Mouse (Mus musculus): ENCODE measurements around the gene Tmem229b. TPM values are rescaled to one million over a fixed set of nuclear protein-coding genes. Genes with fewer than 3 reads are reported as not detected.
A peak's percentile ranks its signal among the peaks of the same experiment; 100 is the strongest.
"Not testable (repeated sequence)": the region's sequence is repeated elsewhere in the genome, so short reads cannot be mapped to it uniquely, and the experiment has no call there.

Gene Tmem229b
- total RNA-seq, 2 experiments from 2014 or later: 55.5 to 67.2 TPM

DNA sequence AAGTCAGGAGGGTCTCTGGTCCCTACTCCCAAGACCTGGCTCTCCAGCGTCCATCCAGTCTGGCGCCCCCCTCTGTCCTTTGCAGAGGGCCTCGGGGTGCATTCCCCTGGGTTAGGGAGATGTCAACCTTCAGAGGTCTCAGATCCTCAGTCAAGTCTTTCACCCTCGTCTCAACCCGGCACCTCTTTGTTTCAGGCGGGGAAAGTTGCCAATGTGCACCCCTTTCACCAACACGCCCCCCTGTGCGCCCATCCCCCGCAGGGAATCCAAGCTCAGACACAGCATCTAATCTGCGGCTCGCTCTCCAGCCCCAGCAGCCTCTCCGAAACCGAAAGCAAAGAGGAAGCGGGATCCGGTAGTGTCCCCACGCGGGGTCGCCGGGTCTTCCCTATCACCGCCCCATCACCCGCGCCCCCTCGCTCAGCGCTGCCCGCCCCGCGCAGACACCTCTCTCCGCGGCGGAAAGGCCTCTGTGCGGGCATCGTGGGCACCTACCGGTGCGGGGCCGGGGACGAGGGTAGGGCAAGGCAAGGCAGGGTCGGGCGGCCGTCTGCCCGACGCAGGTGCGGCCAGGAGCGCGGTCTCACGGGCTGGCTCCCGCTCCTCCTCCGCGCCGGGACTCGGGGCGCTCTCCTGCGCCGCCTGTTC, 825 bp downstream of the Tmem229b start:
- ATAC-seq (ENCODE audit: poor library complexity, severe bottlenecking): peak; percentile 76

DNA sequence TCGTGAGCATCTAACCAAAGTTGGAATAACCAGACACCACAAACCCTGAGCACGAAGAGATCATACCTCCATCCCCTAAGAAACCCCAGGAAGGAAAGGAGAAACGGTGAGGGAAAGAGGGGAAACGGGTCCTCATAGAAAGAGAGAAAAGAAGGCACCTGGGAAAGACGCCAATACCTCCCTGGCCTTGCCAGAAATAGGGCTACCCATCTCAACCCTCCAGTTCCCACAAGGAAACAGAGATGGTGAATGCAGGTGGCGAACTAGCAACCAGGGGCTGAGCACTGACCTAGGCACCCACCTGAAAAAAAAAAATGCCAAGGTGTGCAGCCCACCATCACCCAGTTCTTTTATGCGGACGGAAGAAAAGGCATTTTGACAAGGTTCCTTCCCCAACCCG, 1.4 kb downstream of the Tmem229b start:
- ATAC-seq (ENCODE audit: poor library complexity, severe bottlenecking): no peak

DNA sequence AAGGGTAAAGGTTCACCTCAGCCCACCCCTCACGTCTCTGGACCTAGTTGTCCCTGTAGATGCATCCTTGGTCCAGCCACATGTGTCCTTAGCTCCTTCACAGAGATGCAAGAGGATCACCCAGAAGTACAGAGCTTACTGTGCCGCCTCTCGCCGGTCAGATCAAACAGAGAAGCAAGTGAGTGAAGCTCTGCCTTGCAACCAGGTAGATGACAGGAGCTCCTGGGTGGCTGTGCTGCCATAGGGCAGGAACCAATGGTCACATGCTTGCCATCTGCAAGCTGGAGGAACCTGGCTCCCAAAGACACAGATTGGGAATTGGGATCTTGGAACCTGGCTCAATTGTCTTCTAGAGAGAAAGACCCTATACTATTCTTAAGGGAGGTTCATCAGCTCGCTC, 2.0 kb downstream of the Tmem229b start:
- no peak for ATAC-seq (ENCODE audit: poor library complexity, severe bottlenecking)

GRCm38 (mm10) chr12:79002978-79003377, 4.4 kb downstream of the Tmem229b start:
- ATAC-seq (ENCODE audit: poor library complexity, severe bottlenecking): no peak

- ATAC-seq (ENCODE audit: poor library complexity, severe bottlenecking): peak; percentile 62
These were observed 5.0 kb downstream of the Tmem229b start for GRCm38 (mm10) chr12:79002406-79002805.

DNA sequence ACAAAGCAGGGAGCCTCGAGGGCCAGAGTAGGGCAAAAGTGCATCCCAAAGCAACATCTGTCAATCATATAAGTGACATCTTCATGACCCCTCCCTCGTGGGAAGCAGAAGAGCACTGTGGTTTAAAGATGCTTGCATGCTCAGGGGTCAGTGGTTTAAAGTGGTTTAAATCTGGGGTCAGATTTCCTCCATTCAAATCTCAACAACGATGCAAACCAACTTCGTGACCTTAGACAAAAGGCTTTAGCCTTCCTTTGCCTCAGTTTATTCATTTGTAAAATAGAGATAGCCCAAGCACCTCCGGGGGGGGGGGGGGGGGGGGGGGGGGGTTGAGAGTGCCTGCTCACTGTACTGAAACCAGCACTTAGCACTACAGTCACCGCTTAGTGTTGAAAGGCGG, 10.7 kb downstream of the Tmem229b start:
- ATAC-seq (ENCODE audit: poor library complexity, severe bottlenecking): no peak

GRCm38 (mm10) chr12:78996271-78996670, 11.2 kb downstream of the Tmem229b start:
- ATAC-seq (ENCODE audit: poor library complexity, severe bottlenecking): peak; percentile 56

DNA sequence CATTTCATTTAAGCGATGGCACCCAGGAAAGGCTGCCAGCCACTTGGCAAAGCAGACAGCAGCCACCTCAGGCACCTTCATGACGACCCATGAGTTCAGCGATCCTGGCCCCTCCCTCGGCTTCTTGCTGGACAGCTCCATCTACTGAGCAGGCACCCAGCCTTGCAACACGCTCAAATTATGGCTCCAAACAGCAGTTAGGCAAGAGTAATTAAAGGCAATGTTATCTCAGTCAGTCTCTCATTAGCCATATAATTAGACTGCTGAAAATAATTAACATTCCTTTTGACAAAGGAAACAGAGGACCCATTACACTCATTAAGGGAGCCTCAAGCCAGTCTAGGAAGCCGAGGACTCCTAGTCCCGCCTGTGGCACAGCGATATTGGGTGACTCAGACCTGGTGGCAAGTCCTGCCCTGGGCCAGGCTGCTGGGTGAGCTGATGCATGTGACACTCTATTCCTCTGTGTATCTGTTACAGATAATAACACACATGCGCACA, 19.8 kb downstream of the Tmem229b start:
- ATAC-seq (ENCODE audit: poor library complexity, severe bottlenecking): no peak

DNA sequence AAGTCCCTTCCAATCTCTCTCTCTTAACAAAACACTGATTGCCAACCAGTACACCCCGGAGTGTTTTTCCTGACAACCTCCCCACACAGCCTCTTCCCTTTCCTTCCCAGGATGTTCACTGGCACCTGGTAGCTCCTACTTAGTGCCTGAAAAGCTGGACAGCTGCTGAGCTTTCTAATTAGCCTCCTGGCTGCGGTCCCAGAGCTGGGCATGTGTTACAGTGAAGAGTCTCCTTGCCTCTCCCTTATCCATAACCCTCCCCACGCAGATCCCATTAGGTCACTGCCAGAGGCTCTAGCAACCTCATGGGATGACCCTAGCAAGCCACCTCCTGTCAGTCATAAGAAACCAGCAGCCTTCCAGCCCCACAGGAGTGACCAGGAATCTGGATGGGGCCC, 23.4 kb downstream of the Tmem229b start:
- ATAC-seq (ENCODE audit: poor library complexity, severe bottlenecking): no peak

DNA sequence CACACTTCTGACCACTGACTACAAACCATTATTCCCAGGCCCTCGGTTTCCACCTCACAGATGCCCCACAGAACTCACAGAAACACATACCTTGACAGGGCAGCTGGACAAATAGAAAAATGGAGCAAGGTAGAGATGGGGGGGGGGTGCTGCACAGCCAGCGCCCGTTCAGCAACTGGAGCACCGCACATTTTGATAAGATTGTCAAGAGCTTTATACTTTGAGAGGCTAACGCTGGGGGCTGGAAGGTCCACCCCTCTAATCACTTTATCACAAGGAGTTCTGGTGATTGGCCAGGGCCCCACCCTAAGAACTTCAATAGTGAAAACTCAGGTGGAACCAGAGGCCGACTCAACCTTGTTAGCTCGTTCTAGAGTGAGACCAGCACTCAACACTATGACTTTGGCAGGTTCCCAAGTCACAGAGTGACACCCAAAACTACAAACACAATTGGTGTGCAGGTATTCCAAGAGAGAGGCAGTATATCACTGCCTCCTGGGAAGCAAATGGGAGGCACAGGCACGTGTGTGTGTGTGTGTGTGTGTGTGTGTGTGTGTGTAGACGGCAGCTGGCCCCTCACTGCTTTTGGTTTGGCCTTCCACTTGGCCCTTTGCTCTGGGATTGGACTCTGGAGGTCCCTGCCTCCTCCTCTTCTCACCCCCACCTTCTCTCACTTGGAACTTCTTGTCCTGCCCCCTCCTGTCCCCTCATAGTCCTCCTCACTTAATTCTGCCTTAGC, 24.0 kb downstream of the Tmem229b start:
- ATAC-seq (ENCODE audit: poor library complexity, severe bottlenecking): no peak

- no peak for ATAC-seq (ENCODE audit: poor library complexity, severe bottlenecking)
These were observed 25.2 kb downstream of the Tmem229b start for GRCm38 (mm10) chr12:78981938-78982825.

- 0 out of 2 replicates have a peak, but pooled peaks have one; percentile 9 for ATAC-seq (ENCODE audit: poor library complexity, severe bottlenecking)
These were observed 26.3 kb downstream of the Tmem229b start for GRCm38 (mm10) chr12:78981131-78981530.

DNA sequence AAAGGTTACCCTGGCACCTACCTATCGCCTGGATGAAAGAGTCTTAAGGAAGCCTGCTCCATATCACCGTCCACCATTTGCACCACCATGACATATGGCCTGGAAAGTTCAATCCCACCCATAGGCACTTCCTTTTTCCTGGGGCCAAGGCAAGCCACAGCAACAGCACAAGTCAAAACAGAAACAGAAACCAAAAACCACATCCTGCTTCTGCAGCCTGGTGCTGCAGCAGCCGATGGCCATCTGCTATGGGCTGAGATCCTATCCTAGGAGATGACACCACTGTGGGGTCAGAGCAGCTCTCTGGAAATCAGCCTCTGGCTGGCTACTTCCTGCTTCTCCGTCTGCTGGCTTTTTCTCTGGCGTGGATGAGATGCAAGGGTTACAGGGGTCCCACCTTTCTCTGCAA, 26.7 kb downstream of the Tmem229b start:
- ATAC-seq (ENCODE audit: poor library complexity, severe bottlenecking): peak; percentile 94

DNA sequence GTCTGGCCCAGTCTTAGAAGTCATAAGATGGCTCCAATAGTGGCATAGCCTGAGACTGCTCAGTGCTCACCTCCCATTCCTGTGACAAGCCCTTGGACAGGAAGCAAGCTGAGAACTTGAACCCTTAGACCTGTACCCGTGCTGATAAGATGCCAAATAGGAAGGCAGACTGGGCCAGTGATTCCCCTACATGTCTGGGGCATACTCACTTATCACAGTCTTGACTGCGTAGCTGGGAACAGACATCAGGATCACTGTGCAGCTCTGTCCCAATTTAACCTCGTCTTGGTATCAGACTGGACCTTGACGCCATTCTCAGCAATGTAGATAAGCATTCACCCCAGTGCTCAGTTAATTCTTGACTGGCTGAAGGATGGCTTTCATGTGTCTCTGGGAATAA, 29.9 kb downstream of the Tmem229b start:
- ATAC-seq (ENCODE audit: poor library complexity, severe bottlenecking): no peak

DNA sequence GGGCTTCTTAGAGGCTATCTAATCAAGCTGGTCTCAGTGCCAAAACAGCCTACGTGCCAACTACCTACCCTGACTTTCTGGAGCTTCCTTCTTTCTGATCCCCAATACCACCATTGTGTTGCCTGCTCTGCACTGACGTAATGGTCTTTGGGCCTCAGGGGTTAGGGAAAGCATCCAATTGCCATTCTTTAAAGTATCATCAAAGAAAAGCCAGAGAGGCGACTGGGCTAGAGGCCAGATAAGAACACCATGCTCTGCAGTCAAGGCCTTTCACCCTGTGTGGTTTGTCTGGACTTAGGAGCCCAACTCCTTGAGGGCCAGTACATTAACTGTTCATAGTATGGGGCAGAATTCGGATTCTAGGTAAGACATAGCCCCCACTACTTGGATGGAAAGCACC, 30.3 kb downstream of the Tmem229b start:
- ATAC-seq (ENCODE audit: poor library complexity, severe bottlenecking): no peak

- peak; percentile 33 for ATAC-seq (ENCODE audit: poor library complexity, severe bottlenecking)
These were observed 31.6 kb downstream of the Tmem229b start for GRCm38 (mm10) chr12:78975836-78976235.

- ATAC-seq (ENCODE audit: poor library complexity, severe bottlenecking): no peak
These were observed 32.7 kb downstream of the Tmem229b start for GRCm38 (mm10) chr12:78974767-78975166.

- no peak for ATAC-seq (ENCODE audit: poor library complexity, severe bottlenecking)
These were observed 33.6 kb downstream of the Tmem229b start for GRCm38 (mm10) chr12:78973779-78974178.

- ATAC-seq (ENCODE audit: poor library complexity, severe bottlenecking): no peak
These were observed 35.8 kb downstream of the Tmem229b start for GRCm38 (mm10) chr12:78971649-78972048.

DNA sequence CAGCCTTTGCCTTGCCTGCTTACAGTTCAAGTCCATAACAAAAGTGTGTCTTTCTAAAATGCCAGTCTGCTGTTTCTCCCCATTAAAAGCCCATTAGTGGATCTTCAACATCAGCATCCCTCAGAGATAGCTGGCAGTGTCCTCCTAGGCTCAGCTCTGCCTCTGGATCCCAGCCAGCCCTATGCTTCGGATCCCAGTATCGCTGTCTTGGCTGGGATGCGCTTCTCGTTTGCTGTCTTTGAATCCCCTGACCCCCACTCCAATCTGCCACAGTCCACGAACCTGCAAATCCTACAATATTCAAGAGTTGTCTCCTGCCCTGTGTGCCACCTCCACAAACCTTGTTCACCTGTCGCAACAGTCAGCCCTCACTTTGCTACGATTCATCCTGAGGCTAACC, 36.7 kb downstream of the Tmem229b start:
- ATAC-seq (ENCODE audit: poor library complexity, severe bottlenecking): no peak

DNA sequence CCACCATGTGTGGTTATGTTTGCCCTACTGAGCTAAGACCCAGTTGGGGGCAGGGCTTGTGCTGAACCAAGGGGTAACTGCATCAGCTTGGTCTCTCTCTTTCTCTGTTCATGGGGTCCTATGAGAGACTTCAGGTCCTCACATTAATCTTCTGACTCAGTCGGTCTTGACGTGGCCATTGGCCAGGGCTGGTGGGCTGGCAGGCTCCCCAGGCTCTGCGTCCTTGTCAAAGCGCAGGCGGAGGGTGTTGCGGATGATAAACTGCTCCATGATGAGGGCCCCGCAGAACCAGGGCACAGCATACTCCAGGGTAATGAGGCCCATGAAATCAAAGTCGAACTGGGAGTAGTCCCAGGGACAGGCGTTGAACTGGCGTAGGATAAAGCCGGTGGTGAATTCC, 42.9 kb downstream of the Tmem229b start:
- ATAC-seq (ENCODE audit: poor library complexity, severe bottlenecking): not testable (repeated sequence)

Measured in megakaryocyte, adult 5-6 weeks (primary cell).